Mouse (Mus musculus): ENCODE results near the gene Dpy19l2. TPM values are rescaled to one million over a fixed set of nuclear protein-coding genes. Genes with fewer than 3 reads are reported as not detected.

Gene Dpy19l2
- polyA plus RNA-seq, 1 experiment = 0.08 TPM

GRCm38 (mm10) chr9:24513290-24514077, 182.6 kb downstream of the Dpy19l2 start:
- Histone ChIP-seq H3K4me3 (replicated peaks; ENCODE audit: extremely low read depth, low read depth, low read length) (no peak overlapping the region), H3K4me1 (ENCODE audit: control insufficient read depth, insufficient read depth, low read length) (no peaks in the 10 kb centered on the region)
- 66% methylated on average over 9 of the region's 9 CpGs for WGBS
- DNase-seq = no peak
- TF ChIP-seq POLR2A (IDR thresholded peaks at IDR 0.05; ENCODE audit: borderline replicate concordance, extremely low read depth, low read depth, low read length) = no peak
- TF ChIP-seq CTCF (IDR thresholded peaks at IDR 0.05; ENCODE audit: insufficient read depth, low read length) = no peak

- H3K4me1 ChIP-seq (ENCODE audit: control insufficient read depth, insufficient read depth, low read length) = no peaks in the 10 kb centered on the region
- H3K4me3 ChIP-seq (replicated peaks; ENCODE audit: extremely low read depth, low read depth, low read length) = no peak overlapping the region
- 82% methylated on average over 5 of the region's 5 CpGs for WGBS
- no peak for DNase-seq
- TF ChIP-seq CTCF (IDR thresholded peaks at IDR 0.05; ENCODE audit: insufficient read depth, low read length) (no peak), POLR2A (IDR thresholded peaks at IDR 0.05; ENCODE audit: borderline replicate concordance, extremely low read depth, low read depth, low read length) (no peak)
Observed at GRCm38 (mm10) chr9:24512121-24512539, 184.0 kb downstream of the Dpy19l2 start.

- no peaks in the 10 kb centered on the region for H3K4me1 ChIP-seq (ENCODE audit: control insufficient read depth, insufficient read depth, low read length)
- no peak overlapping the region for H3K4me3 ChIP-seq (replicated peaks; ENCODE audit: extremely low read depth, low read depth, low read length)
- TF ChIP-seq POLR2A (IDR thresholded peaks at IDR 0.05; ENCODE audit: borderline replicate concordance, extremely low read depth, low read depth, low read length) = no peak
- no peak for TF ChIP-seq CTCF (IDR thresholded peaks at IDR 0.05; ENCODE audit: insufficient read depth, low read length)
- WGBS = 79% methylated on average over 4 of the region's 4 CpGs
- no peak for DNase-seq
Observed at GRCm38 (mm10) chr9:24511371-24512120, 184.5 kb downstream of the Dpy19l2 start.

- no peak overlapping the region for H3K4me3 ChIP-seq (replicated peaks; ENCODE audit: extremely low read depth, low read depth, low read length)
- 74% methylated on average over 4 of the region's 4 CpGs for WGBS
- no peak for TF ChIP-seq CTCF (IDR thresholded peaks at IDR 0.05; ENCODE audit: insufficient read depth, low read length)
- no peak for TF ChIP-seq POLR2A (IDR thresholded peaks at IDR 0.05; ENCODE audit: borderline replicate concordance, extremely low read depth, low read depth, low read length)
- DNase-seq = no peak
- H3K4me1 ChIP-seq (ENCODE audit: control insufficient read depth, insufficient read depth, low read length) = no peaks in the 10 kb centered on the region
Observed at GRCm38 (mm10) chr9:24508880-24509279, 187.2 kb downstream of the Dpy19l2 start.

Other genes starting within 250 kb of the Dpy19l2 start
- gene Dpy19l1, start 193.2 kb downstream of the Dpy19l2 start, polyA plus RNA-seq (2012; rRNA removed) = 5.9 and 8.4 TPM in 2 replicates
- not detected in 2 replicates for gene Cypt4, start 71.1 kb downstream of the Dpy19l2 start, polyA plus RNA-seq (2012; rRNA removed)
- 1.6 and 1.8 TPM in 2 replicates for gene Tbx20, start 78.0 kb upstream of the Dpy19l2 start, polyA plus RNA-seq (2012; rRNA removed)